Mouse (Mus musculus) splenic B cell, adult 2 months (primary cell): ENCODE results near the gene Tnfsf15.

Experiments
- DNase-seq: peaks from one replicate; pipeline ENCODE4 v3.0.0-alpha.2; 2011; ENCODE audit warnings: low read depth, low spot score
- H3K27me3 ChIP-seq: 2 replicates; pipeline ENCODE4 v1.6.1; 2012; ENCODE audit warnings: mild to moderate bottlenecking, low read length, moderate library complexity, mixed read lengths; ENCODE audit not compliant: control insufficient read depth, poor library complexity, insufficient read depth, severe bottlenecking
- H3K36me3 ChIP-seq: 2 replicates; pipeline ENCODE4 v1.6.1; 2012; ENCODE audit warnings: mild to moderate bottlenecking, low read length, moderate library complexity, mixed read lengths; ENCODE audit not compliant: control insufficient read depth, poor library complexity, insufficient read depth, severe bottlenecking

Tnfsf15 gene

DNA sequence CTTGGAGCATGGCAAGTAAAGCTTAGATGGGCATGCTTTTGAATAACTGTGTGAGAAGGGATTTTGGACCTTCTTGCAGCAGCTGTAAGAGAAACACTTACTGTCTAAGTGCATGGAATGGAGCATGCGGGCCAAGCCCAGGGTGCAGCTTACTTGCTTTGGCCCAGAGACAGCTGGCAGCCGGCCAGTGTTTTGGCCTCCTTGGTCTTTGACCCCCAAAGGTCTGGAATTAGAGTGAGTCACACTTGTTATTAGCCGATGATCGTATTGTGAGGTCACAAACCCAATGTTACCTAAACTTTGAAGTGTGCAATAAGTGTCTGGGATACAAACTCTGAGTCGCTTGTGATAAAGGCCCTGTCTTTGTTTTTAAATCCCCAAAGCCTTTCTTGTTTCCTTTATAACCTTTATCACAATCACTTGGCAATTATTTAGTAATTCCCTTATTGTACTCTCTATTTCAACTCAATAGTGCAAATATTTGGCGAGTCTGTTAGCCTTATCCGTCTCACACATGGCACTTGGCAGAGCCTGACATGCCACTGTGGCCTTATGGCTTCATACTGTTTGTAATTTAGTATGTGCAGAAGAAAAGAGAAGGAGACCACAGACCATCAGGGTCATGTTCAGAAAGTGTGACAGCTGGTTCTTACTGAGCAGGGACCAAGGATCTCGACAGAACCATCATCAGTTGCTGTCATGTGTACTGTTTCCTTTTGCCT is 26.8 kb downstream of the Tnfsf15 start:
- no peak for DNase-seq
- no peaks in the 10 kb centered on the region for H3K36me3 ChIP-seq
- H3K27me3 ChIP-seq, result no peaks in the 10 kb centered on the region

DNA sequence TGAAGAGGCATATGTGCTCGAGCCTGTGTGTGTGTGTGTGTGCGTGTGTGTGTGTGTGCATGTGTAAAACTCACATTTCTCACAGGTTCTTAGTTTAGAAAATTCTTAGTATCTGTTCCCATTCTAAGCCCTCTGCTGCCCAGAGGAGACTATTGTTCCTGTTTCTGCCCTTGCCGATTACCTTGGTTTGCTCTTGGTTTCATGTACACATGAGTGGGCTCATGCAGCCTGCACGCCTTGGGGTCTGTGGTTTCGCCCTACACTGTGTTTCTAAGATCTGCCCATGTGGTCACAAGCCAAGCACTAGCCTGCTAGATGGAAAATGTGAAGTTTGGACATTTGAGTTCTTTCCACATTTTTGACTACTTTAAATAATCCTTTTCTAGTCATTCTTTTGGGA is 33.0 kb downstream of the Tnfsf15 start:
- peak; percentile 36 for DNase-seq
- H3K36me3 ChIP-seq, result no peaks in the 10 kb centered on the region
- H3K27me3 ChIP-seq, result no peaks in the 10 kb centered on the region

DNA sequence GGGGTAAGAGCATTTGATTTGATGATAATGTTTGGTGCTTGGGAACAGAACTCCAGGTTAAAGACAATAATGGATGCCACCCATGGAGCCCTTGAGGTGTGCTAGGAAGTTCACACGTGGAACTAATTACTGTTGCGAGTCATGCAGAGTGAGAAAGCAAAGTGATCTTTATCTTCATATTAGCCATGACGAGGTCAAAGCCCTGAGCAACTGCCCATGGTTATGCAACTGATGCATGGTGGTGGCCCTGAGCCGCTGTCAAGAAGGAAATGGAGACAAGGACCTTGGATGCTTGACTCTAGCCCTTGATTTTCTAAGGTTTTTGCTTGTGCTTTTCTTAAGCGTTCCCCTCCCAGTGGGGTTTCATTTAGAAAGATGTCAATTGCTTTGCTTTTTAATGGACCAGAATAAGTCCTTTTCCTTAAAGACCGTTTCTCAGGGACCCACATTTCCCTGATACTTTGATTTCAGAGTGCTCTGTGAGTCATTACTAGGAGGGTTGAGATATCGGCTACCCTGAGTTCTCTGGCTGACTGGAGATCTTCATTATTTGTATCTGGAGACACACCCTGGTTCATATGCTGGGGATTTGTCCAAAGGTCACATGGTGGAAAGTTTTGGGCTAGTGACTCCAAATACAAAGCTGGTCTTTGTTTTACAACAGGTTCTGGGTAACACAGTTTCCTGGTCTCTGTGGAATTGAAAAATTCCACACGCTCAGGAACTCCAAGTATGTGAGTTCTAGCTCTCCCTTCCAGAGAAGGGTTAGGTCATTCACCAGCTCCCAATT is 34.3 kb downstream of the Tnfsf15 start:
- DNase-seq, result no peak
- no peaks in the 10 kb centered on the region for H3K36me3 ChIP-seq
- no peaks in the 10 kb centered on the region for H3K27me3 ChIP-seq

DNA sequence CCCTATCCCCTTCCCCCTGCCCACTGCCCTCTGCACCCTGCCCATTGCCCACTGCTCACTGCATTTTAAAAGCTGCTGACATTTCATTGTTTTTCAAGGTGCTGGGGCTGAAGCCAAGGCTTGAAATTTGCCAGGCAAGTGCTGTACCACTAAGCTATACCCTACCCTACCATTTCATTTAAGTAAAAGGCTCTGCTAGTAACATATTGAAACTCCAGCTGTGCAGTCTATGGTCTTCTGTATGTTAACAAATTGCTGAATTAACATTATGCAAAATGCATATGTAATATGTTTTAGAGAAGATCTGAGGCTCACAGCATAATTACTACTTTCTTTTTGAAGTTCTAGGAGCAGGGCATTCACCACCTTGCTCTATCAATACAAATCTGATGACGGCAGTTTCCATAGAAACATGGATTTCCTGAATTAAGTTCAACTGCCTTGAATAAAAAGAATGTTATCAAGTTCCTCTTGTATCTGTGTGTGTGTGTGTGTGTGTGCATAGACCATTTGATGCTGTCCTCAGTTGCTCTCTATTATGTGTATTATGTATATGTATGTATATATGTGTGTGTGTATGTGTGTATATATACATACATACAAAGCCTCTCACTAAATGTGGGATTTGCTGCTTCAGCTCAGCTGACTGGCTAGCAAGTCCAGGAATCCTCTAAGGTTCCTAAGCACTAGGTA is 38.5 kb downstream of the Tnfsf15 start:
- DNase-seq, result no peak
- Histone ChIP-seq H3K36me3 (no peaks in the 10 kb centered on the region), H3K27me3 (no peaks in the 10 kb centered on the region)

DNA sequence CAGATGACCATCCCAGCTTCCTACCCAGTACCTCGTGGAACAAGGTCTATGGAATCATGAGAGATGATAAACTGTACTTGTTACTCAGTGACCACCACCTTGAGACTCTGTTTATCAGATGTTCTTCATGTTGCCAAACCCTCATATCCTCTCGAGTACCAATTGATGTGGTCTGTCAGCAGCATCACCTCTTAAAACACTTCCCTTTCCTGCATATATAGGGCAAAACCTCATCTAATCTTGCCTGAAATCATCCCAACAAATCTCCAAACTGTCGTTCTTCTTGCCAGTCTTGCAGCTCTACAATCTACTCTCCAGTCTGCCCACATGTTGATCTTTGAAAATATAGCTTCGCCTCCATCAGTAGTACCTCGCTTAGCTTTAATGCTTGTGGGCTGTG is 40.7 kb downstream of the Tnfsf15 start:
- no peaks in the 10 kb centered on the region for H3K36me3 ChIP-seq
- no peaks in the 10 kb centered on the region for H3K27me3 ChIP-seq
- DNase-seq, result no peak

DNA sequence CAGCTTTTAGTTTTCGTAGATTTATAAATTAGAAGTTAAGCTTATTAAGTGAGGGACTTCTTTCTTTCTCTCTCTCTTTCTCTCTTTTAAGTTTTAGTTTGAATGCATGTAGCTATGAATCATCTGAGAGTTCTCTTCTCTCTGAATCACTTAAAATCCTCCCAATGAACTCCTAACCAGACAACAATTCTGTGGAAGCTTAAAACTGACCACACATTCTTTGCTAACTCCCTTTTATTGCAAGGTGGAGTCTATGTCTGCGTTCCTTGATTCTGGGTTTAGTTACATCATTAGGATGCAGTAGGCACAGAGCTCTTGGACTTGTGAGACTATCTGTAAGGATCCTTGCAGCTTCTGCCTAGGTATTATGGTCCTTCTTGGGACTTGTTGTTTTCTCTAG is 41.2 kb downstream of the Tnfsf15 start:
- H3K36me3 ChIP-seq, result no peaks in the 10 kb centered on the region
- no peak for DNase-seq
- no peaks in the 10 kb centered on the region for H3K27me3 ChIP-seq

DNA sequence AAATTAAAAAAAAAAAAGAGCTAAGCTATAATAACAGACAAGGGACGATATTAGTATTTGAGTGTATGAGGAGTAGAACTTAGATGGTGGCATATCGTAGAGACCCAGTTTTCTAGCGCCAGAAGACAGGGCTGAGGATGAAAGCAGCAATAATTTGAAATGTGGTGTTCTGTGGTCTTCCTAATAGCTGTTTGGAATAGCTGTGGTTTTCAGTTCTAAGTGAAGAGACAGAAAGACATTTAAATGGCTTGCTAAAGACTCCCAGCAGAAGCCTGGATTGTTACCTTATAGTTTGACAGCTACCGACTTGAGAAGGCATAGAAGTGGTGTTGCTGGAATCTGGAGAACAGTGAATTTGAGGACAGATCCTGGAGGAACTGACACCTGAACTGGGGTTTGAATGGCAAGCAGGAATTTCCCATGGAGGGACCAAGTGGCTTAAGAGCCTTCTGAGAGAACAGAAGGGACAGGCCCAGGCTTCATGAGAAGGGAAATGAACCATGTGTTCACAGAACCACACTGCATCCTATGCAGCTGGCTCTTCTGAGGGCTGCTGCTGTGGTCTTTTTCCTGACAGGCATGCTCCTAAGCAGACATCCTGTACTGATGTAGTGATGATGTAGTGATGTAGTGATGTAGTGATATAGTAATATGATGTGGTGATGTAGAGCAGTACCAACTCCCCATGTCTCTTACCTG is 42.8 kb downstream of the Tnfsf15 start:
- Histone ChIP-seq H3K27me3 (no peaks in the 10 kb centered on the region), H3K36me3 (no peaks in the 10 kb centered on the region)
- no peak for DNase-seq

DNA sequence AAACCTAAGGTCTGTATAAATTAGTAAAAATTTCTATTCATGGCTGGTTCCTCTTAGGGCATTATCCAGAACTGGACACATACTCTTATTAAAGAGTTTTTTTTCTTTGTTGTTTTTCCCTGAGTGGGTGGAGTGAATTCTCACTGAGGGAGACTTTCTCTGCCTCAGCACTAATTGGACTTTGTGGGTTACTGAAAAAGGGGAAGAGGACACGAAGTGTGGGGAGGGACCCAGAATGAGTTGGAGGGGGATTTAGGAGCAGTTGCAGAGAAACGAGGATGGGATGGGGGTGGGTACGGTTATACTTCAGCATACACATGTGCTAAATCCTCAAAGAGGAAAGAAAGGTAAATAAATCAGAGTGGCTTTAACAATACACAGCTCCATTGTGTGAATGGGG is 45.2 kb downstream of the Tnfsf15 start:
- H3K36me3 ChIP-seq, result no peaks in the 10 kb centered on the region
- no peak for DNase-seq
- no peaks in the 10 kb centered on the region for H3K27me3 ChIP-seq

DNA sequence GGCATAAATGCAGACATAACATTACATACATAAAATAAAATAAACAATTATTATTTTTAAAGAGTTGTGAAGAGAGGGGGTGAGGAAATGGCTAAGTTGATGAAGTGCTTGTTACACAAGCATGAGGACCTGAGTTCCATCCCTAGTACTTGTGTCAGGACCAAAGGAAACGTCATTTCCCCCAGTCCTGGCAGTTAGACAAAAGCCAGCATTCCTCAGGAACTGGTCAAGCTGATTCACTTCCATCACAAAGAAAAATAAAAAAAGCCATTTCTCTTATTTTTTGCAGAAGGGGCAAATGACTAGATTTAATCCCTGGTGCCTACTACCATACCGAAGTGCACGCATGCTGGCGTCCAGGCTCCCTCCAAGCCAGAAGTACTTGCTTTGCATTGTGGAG is 48.0 kb downstream of the Tnfsf15 start:
- H3K27me3 ChIP-seq, result no peaks in the 10 kb centered on the region
- H3K36me3 ChIP-seq, result no peaks in the 10 kb centered on the region
- no peak for DNase-seq

DNA sequence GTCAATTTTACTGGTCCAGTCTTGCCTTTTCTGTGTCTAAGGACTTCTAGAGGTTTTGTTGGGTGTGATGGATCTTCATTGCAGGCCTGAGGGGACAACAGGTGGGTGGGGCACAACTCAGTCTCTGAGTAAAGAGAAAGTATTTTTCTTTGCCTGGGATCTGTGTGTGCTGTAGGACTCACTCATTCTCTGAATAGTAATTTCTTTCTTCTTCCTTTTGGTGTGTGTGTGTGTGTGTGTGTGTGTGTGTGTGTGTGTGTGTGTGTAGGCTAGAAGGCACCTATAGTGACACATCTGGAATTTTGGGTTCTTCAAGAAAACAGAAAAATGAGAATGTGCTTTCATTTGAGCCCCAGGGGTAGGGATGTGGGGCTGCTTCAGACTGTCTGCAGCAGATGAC is 52.6 kb downstream of the Tnfsf15 start:
- H3K27me3 ChIP-seq, result no peaks in the 10 kb centered on the region
- no peak for DNase-seq

DNA sequence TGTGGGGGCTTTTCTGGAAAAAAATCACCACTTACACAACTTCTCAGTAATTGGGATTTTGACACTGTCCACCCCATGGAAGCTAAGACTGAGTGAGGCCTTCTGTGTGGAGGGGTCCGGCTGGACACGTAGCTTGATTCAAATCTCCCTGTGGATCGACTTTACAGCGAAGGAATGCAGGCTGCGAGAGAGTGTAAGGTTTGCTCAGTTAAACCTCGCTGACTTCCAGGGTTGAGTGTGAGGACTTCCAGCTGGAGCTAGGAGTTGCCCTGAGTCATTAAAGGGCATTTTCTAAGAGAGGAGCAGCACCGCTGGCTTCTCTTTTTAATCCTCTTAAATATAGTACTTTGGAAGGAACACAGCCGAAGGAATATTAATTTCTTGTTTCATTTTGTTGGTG is 57.5 kb downstream of the Tnfsf15 start:
- DNase-seq, result no peak
- Histone ChIP-seq H3K36me3 (no peaks in the 10 kb centered on the region), H3K27me3 (no peaks in the 10 kb centered on the region)

More for the DNA sequence above, 52.6 kb downstream of the Tnfsf15 start:
- no peaks in the 10 kb centered on the region for H3K36me3 ChIP-seq

DNA sequence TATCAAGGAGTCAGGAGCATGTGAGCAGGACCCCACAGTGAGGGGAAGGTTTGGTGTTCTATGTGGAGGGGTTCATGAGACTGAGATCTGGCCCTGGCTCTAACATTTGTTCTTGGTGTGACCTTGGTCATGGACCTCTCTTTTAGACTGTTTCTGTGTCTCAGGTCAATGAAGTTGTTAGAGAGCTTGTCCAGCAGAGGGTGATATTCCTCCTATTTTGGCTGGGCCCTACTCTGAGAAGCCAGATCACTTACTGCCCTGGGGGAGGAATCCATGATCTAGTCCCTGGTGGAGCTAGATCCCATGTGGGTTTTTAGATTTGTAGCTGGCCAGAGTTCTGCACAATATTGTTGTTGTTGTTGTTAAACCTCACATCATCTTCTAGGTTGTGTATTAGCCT is 58.8 kb downstream of the Tnfsf15 start:
- peak; percentile 53 for DNase-seq
- no peaks in the 10 kb centered on the region for H3K36me3 ChIP-seq
- no peaks in the 10 kb centered on the region for H3K27me3 ChIP-seq

DNA sequence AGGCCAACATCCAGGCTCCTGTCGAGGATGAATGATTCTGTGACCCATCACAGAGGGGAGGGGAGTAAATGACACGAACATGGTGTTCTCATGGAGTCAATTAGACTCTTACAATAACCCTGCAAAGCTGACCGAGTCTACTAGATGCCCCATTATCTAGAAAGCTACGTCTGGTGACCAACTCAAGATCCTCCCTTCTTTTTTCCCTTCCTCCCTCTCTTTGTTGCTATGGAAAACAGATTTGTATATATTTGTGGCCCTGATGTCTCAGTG is 59.7 kb downstream of the Tnfsf15 start:
- Histone ChIP-seq H3K36me3 (no peaks in the 10 kb centered on the region), H3K27me3 (no peaks in the 10 kb centered on the region)
- DNase-seq, result no peak

DNA sequence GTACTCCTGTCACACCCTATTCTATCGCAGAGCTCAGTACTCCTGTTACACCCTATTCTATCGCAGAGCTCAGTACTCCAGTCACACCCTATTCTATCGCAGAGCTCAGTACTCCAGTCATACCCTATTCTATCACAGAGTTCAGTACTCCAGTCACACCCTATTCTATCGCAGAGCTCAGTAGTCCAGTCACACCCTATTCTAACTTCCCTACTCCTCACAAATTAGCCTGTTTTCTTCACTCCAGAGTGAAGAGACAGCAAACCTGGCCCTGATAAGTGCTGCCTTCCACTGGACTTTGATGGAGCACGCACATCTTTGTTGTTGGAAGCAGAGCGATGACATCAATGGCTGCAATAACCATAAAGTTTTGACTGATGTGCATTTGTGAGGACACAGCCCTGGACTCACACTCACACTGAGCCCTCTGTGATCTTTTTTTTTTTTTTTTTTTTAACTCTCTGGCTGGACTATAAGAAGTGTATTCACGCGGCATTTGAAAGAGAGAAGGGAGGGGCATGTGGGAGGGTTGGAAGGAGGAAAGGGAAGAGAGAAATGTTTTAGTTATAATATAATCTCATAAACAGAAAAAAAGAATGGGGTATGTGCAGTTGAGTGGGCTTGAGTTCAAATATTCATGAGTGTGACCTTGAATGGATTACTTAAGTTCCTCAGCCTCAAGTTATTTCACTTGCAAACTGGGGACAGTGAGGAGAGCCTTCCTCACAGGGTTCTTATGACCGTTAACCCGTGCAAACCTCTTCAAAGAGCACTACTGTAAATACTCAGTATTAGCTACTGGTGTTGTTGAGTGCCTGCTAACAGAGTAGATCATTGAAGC is 60.3 kb downstream of the Tnfsf15 start:
- no peak for DNase-seq
- Histone ChIP-seq H3K27me3 (no peaks in the 10 kb centered on the region), H3K36me3 (no peaks in the 10 kb centered on the region)
